Mouse (Mus musculus): ENCODE data around the gene Fer1l4. TPM values are rescaled to one million over a fixed set of nuclear protein-coding genes. Genes with fewer than 3 reads are reported as not detected.

The Fer1l4 gene
- polyA plus RNA-seq, 1 experiment: not detected

DNA sequence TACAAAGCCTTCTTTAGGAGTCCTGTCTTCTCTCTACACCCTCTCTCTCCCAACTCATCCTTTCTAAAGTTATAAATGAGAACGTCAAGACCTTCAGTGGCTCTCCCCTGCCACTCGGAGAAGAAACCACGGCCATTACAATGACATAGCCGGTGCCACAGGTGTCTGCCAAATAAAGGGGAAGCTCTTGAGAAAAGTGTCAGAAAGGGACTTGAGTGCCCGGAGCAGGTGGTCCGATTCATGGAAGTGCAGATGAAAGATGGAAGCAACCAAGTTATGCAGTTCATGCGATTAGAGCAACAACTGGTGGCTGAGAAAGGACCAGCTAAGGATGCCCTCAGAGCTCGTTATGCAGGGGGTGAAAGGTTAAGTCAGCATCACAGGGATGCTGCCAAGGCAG is 9.8 kb downstream of the Fer1l4 start:
- peaks cover 56% of the 10 kb centered on the region for H3K27me3 ChIP-seq (ENCODE audit: control insufficient read depth, insufficient read depth, insufficient read length)
- H3K4me3 ChIP-seq (ENCODE audit: insufficient read depth, poor library complexity, severe bottlenecking): no peak overlapping the region
- no peak overlapping the region for H3ac ChIP-seq (ENCODE audit: control insufficient read depth, insufficient read length, low read depth)
- H3K36me3 ChIP-seq (ENCODE audit: control insufficient read depth, insufficient read depth): no peaks in the 10 kb centered on the region
- no peaks in the 10 kb centered on the region for H3K79me3 ChIP-seq (ENCODE audit: low read depth)
- TF ChIP-seq MYOD1 (IDR thresholded peaks at IDR 0.05; ENCODE audit: control insufficient read depth, insufficient read length, low read depth): no peak
- TF ChIP-seq CTCF (IDR thresholded peaks at IDR 0.05; ENCODE audit: control insufficient read depth, insufficient read depth, insufficient read length): no peak
- no peak for TF ChIP-seq FOSL1 (IDR thresholded peaks at IDR 0.05; ENCODE audit: insufficient read depth, low read length, poor library complexity, severe bottlenecking)
- no peak for TF ChIP-seq MYOG (IDR thresholded peaks at IDR 0.05; ENCODE audit: control insufficient read depth, extremely low read depth, insufficient read length)
- no peak for TF ChIP-seq CEBPB (IDR thresholded peaks at IDR 0.05; ENCODE audit: low read depth)
- no peak for TF ChIP-seq MAX (IDR thresholded peaks at IDR 0.05)
- TF ChIP-seq USF1 (IDR thresholded peaks at IDR 0.05; ENCODE audit: low read depth): no peak
- H3K79me2 ChIP-seq (ENCODE audit: control insufficient read depth, insufficient read depth): no peaks in the 10 kb centered on the region

DNA sequence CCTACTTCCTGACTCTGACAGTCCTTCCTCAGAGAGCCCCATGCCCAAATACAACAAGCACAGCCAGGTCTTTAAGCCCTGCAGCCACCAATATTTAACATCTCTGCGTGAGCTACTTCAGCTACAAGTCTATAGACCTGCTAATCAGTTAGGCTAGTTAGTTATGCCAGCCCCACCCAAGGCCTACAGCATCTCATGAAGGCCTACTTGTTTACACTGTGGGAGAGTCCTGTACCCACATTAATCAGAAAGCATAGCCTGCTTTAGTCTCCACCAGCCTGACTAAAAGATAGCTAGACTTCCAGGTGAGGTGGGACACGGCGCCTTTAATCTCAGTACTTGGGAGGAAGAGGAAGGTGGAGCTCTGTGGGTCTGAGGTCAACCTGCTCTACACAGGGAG is 13.4 kb downstream of the Fer1l4 start:
- Histone ChIP-seq H3K4me3 (ENCODE audit: insufficient read depth, poor library complexity, severe bottlenecking) (no peak overlapping the region), H3K79me3 (ENCODE audit: low read depth) (no peaks in the 10 kb centered on the region), H3ac (ENCODE audit: control insufficient read depth, insufficient read length, low read depth) (no peak overlapping the region), H3K79me2 (ENCODE audit: control insufficient read depth, insufficient read depth) (no peaks in the 10 kb centered on the region), H3K36me3 (ENCODE audit: control insufficient read depth, insufficient read depth) (no peaks in the 10 kb centered on the region), H3K27me3 (ENCODE audit: control insufficient read depth, insufficient read depth, insufficient read length) (peaks cover 60% of the 10 kb centered on the region)
- TF ChIP-seq CEBPB (IDR thresholded peaks at IDR 0.05; ENCODE audit: low read depth) (no peak), MYOG (IDR thresholded peaks at IDR 0.05; ENCODE audit: control insufficient read depth, extremely low read depth, insufficient read length) (no peak), USF1 (IDR thresholded peaks at IDR 0.05; ENCODE audit: low read depth) (no peak), CTCF (IDR thresholded peaks at IDR 0.05; ENCODE audit: control insufficient read depth, insufficient read depth, insufficient read length) (no peak), MAX (IDR thresholded peaks at IDR 0.05) (no peak), MYOD1 (IDR thresholded peaks at IDR 0.05; ENCODE audit: control insufficient read depth, insufficient read length, low read depth) (no peak), FOSL1 (IDR thresholded peaks at IDR 0.05; ENCODE audit: insufficient read depth, low read length, poor library complexity, severe bottlenecking) (no peak)

GRCm38 (mm10) chr2:156025482-156025881 is 27.3 kb downstream of the Fer1l4 start:
- H3ac ChIP-seq (ENCODE audit: control insufficient read depth, insufficient read length, low read depth): no peak overlapping the region
- H3K79me2 ChIP-seq (ENCODE audit: control insufficient read depth, insufficient read depth): no peaks in the 10 kb centered on the region
- no peaks in the 10 kb centered on the region for H3K36me3 ChIP-seq (ENCODE audit: control insufficient read depth, insufficient read depth)
- no peaks in the 10 kb centered on the region for H3K79me3 ChIP-seq (ENCODE audit: low read depth)
- H3K27me3 ChIP-seq (ENCODE audit: control insufficient read depth, insufficient read depth, insufficient read length): peaks cover 8% of the 10 kb centered on the region
- TF ChIP-seq CTCF (IDR thresholded peaks at IDR 0.05; ENCODE audit: control insufficient read depth, insufficient read depth, insufficient read length) (no peak), MAX (IDR thresholded peaks at IDR 0.05) (no peak), MYOD1 (IDR thresholded peaks at IDR 0.05; ENCODE audit: control insufficient read depth, insufficient read length, low read depth) (no peak), USF1 (IDR thresholded peaks at IDR 0.05; ENCODE audit: low read depth) (no peak), FOSL1 (IDR thresholded peaks at IDR 0.05; ENCODE audit: insufficient read depth, low read length, poor library complexity, severe bottlenecking) (no peak), MYOG (IDR thresholded peaks at IDR 0.05; ENCODE audit: control insufficient read depth, extremely low read depth, insufficient read length) (no peak), CEBPB (IDR thresholded peaks at IDR 0.05; ENCODE audit: low read depth) (no peak)
- no peak overlapping the region for H3K4me3 ChIP-seq (ENCODE audit: insufficient read depth, poor library complexity, severe bottlenecking)

- Histone ChIP-seq H3K4me3 (ENCODE audit: insufficient read depth, poor library complexity, severe bottlenecking) (no peak overlapping the region), H3K79me3 (ENCODE audit: low read depth) (no peaks in the 10 kb centered on the region), H3ac (ENCODE audit: control insufficient read depth, insufficient read length, low read depth) (no peak overlapping the region), H3K36me3 (ENCODE audit: control insufficient read depth, insufficient read depth) (peaks cover 17% of the 10 kb centered on the region), H3K27me3 (ENCODE audit: control insufficient read depth, insufficient read depth, insufficient read length) (no peaks in the 10 kb centered on the region), H3K79me2 (ENCODE audit: control insufficient read depth, insufficient read depth) (no peaks in the 10 kb centered on the region)
- TF ChIP-seq FOSL1 (IDR thresholded peaks at IDR 0.05; ENCODE audit: insufficient read depth, low read length, poor library complexity, severe bottlenecking) (no peak), MYOG (IDR thresholded peaks at IDR 0.05; ENCODE audit: control insufficient read depth, extremely low read depth, insufficient read length) (no peak), CTCF (IDR thresholded peaks at IDR 0.05; ENCODE audit: control insufficient read depth, insufficient read depth, insufficient read length) (no peak), CEBPB (IDR thresholded peaks at IDR 0.05; ENCODE audit: low read depth) (no peak), MAX (IDR thresholded peaks at IDR 0.05) (no peak), USF1 (IDR thresholded peaks at IDR 0.05; ENCODE audit: low read depth) (no peak)
Measured at GRCm38 (mm10) chr2:156021765-156022164, 31.0 kb downstream of the Fer1l4 start.

- H3K79me3 ChIP-seq (ENCODE audit: low read depth): no peaks in the 10 kb centered on the region
- TF ChIP-seq USF1 (IDR thresholded peaks at IDR 0.05; ENCODE audit: low read depth): no peak
- TF ChIP-seq MYOD1 (IDR thresholded peaks at IDR 0.05; ENCODE audit: control insufficient read depth, insufficient read length, low read depth): no peak
- TF ChIP-seq FOSL1 (IDR thresholded peaks at IDR 0.05; ENCODE audit: insufficient read depth, low read length, poor library complexity, severe bottlenecking): no peak
- TF ChIP-seq MYOG (IDR thresholded peaks at IDR 0.05; ENCODE audit: control insufficient read depth, extremely low read depth, insufficient read length): no peak
- TF ChIP-seq CTCF (IDR thresholded peaks at IDR 0.05; ENCODE audit: control insufficient read depth, insufficient read depth, insufficient read length): no peak
- no peak for TF ChIP-seq MAX (IDR thresholded peaks at IDR 0.05)
- no peak for TF ChIP-seq CEBPB (IDR thresholded peaks at IDR 0.05; ENCODE audit: low read depth)
- H3K4me3 ChIP-seq (ENCODE audit: insufficient read depth, poor library complexity, severe bottlenecking): no peak overlapping the region
- no peaks in the 10 kb centered on the region for H3K79me2 ChIP-seq (ENCODE audit: control insufficient read depth, insufficient read depth)
- no peak overlapping the region for H3ac ChIP-seq (ENCODE audit: control insufficient read depth, insufficient read length, low read depth)
- no peaks in the 10 kb centered on the region for H3K27me3 ChIP-seq (ENCODE audit: control insufficient read depth, insufficient read depth, insufficient read length)
- peaks cover 23% of the 10 kb centered on the region for H3K36me3 ChIP-seq (ENCODE audit: control insufficient read depth, insufficient read depth)
Measured at GRCm38 (mm10) chr2:156021219-156021618, 31.5 kb downstream of the Fer1l4 start.

- TF ChIP-seq CEBPB (IDR thresholded peaks at IDR 0.05; ENCODE audit: low read depth): no peak
- TF ChIP-seq CTCF (IDR thresholded peaks at IDR 0.05; ENCODE audit: control insufficient read depth, insufficient read depth, insufficient read length): no peak
- no peak for TF ChIP-seq MYOG (IDR thresholded peaks at IDR 0.05; ENCODE audit: control insufficient read depth, extremely low read depth, insufficient read length)
- TF ChIP-seq MAX (IDR thresholded peaks at IDR 0.05): no peak
- TF ChIP-seq FOSL1 (IDR thresholded peaks at IDR 0.05; ENCODE audit: insufficient read depth, low read length, poor library complexity, severe bottlenecking): no peak
- TF ChIP-seq MYOD1 (IDR thresholded peaks at IDR 0.05; ENCODE audit: control insufficient read depth, insufficient read length, low read depth): no peak
- no peak for TF ChIP-seq USF1 (IDR thresholded peaks at IDR 0.05; ENCODE audit: low read depth)
- no peaks in the 10 kb centered on the region for H3K79me3 ChIP-seq (ENCODE audit: low read depth)
- no peak overlapping the region for H3K4me3 ChIP-seq (ENCODE audit: insufficient read depth, poor library complexity, severe bottlenecking)
- H3ac ChIP-seq (ENCODE audit: control insufficient read depth, insufficient read length, low read depth): no peak overlapping the region
- no peaks in the 10 kb centered on the region for H3K79me2 ChIP-seq (ENCODE audit: control insufficient read depth, insufficient read depth)
- H3K27me3 ChIP-seq (ENCODE audit: control insufficient read depth, insufficient read depth, insufficient read length): no peaks in the 10 kb centered on the region
- H3K36me3 ChIP-seq (ENCODE audit: control insufficient read depth, insufficient read depth): peaks cover 48% of the 10 kb centered on the region
Measured at GRCm38 (mm10) chr2:156018106-156018505, 34.6 kb downstream of the Fer1l4 start.

Data from C2C12 (cell line).